ENCODE assay signal across 9 mouse cellular contexts in the genomic region with DNA sequence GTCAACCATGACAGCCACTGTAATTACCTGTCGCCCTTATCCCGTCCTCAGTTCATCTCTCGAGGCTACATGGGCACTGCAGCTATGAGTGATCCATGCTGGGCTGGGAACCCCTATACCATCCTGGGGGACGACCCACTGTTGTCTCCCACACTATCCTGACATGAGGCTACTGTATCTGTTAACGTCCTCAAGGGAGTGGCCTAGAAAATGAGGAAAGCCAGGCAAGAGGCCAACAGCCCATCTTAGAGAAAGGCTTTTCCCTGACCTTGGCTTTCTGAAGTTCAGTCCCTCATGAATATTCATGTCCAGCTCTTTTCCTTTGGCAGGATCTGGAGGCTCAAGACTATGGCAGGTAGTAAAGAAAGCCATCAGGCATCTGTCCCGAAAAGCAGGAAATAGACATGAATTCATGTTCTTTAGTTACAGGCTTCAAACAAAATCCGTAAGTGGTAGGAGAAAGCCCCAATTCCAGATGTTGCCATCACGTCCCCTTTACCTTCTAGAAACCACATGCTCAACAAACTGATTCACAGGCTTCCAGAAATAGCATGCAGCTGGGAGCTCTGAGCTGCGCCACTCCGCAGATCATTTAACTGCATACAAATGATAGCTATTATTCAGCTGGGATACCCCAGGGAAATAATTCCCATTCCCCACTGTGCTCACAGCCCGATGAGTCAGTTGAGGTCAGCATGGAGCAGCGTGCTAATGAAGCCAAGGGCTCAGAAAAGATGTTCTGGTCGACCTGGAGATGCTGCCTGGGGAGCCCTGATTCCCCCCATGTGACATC.
DNase-seq lines count a peak whose midpoint lies in the region; ATAC-seq and TF ChIP-seq lines count a peak whose summit lies in the region.
"Had no signal": no experiment of that assay in that cellular context is flagged by ENCODE, and none has a peak within 500 bp of the region (broad histone marks: within the 10 kb centered on the region; RNA-seq: fewer than 3 reads in every experiment).

No protein-coding gene starts in this region.

- no peak overlapping the region for H3K9ac ChIP-seq in limb, embryonic 14.5 days (ENCODE audit: low read depth, low read length, severe bottlenecking)

- no peak overlapping the region for H3K27ac ChIP-seq in limb, embryonic 14.5 days (replicated peaks; ENCODE audit: low read depth, low read length)
- H3K27ac ChIP-seq in cerebellum, adult 2 months (ENCODE audit: insufficient read depth, low read length), result no peak overlapping the region
- H3K27ac ChIP-seq: macrophage had no signal

- peak; percentile 60 for ATAC-seq in limb, embryonic 14.5 days (ENCODE audit: low FRiP score, low read depth)

- intact Hi-C loops in heart, postnatal 10 days (cut with DNase I), result no loop called here

- WGBS in limb, embryonic 14.5 days, result 37% methylated on average over 13 of the region's 13 CpGs
- WGBS in cerebellum, adult 2 months, result 44% methylated on average over 13 of the region's 13 CpGs

- no peak overlapping the region for H3K4me2 ChIP-seq in limb, embryonic 14.5 days (replicated peaks; ENCODE audit: low read depth, low read length, severe bottlenecking)

- no peaks in the 10 kb centered on the region for H3K36me3 ChIP-seq in limb, embryonic 14.5 days (ENCODE audit: control insufficient read depth, insufficient read depth, low read length)

- no peak overlapping the region for H3K4me3 ChIP-seq in limb, embryonic 14.5 days (replicated peaks; ENCODE audit: low read length)
- H3K4me3 ChIP-seq in cerebellum, adult 2 months (replicated peaks; ENCODE audit: insufficient read depth, low read depth, low read length), result no peak overlapping the region

- no peaks in the 10 kb centered on the region for H3K9me3 ChIP-seq in limb, embryonic 14.5 days (ENCODE audit: control insufficient read depth, low read length)

- TF ChIP-seq CTCF in cerebellum, adult 2 months (IDR thresholded peaks at IDR 0.05; ENCODE audit: borderline replicate concordance, insufficient read depth, low read depth, low read length), result no peak

- DNase-seq in frontal cortex, adult 2 months (ENCODE audit: extremely low spot score in 1 of 2, low spot score in 1 of 2), result peak; percentile 20 to 53
- DNase-seq in frontal cortex, postnatal 14 days (ENCODE audit: low spot score in 2 of 2), result no peak
- peak; percentile 24 for DNase-seq in R1 (ENCODE audit: low read depth, low spot score)
- DNase-seq in heart, postnatal 10 days, result peak; percentile 36 to 37
- peak; percentile 59 for DNase-seq in limb, embryonic 14.5 days (ENCODE audit: low spot score)
- DNase-seq in cerebellum, adult 2 months, result no peak
- DNase-seq in lung, postnatal 4 days, result no peak
- no peak for DNase-seq in urinary bladder, postnatal 14 days (ENCODE audit: low spot score)

- no peak for TF ChIP-seq POLR2A in limb, embryonic 14.5 days (IDR thresholded peaks at IDR 0.05; ENCODE audit: borderline replicate concordance, extremely low read depth, insufficient read depth, insufficient read length)
- TF ChIP-seq POLR2A in cerebellum, adult 2 months (IDR thresholded peaks at IDR 0.05; ENCODE audit: borderline replicate concordance, insufficient read depth, low read length), result no peak

- H3K4me1 ChIP-seq in limb, embryonic 14.5 days (ENCODE audit: control insufficient read depth, insufficient read depth, low read length), result peaks cover 35% of the 10 kb centered on the region
- peaks cover 14% of the 10 kb centered on the region for H3K4me1 ChIP-seq in cerebellum, adult 2 months (ENCODE audit: control insufficient read depth, insufficient read depth, low read length)

- no peaks in the 10 kb centered on the region for H3K27me3 ChIP-seq in limb, embryonic 14.5 days (ENCODE audit: control insufficient read depth, insufficient read depth, low read length)
- H3K27me3 ChIP-seq in cerebellum, adult 2 months (ENCODE audit: control insufficient read depth, insufficient read depth, low read length), result no peaks in the 10 kb centered on the region

Comparison
In these comparisons a context has a peak if more than half of its experiments do, and no peak if none do; other contexts are left out.
1. DNase-seq: peak in frontal cortex, adult 2 months (2 of 2), R1 (single experiment), heart, postnatal 10 days (2 of 2) and limb, embryonic 14.5 days (single experiment); none in frontal cortex, postnatal 14 days (0 of 2), cerebellum, adult 2 months (0 of 2), lung, postnatal 4 days (0 of 2) and urinary bladder, postnatal 14 days (single experiment).